Mouse (Mus musculus): Measurements from ENCODE around the gene Acaca.

Acaca gene

DNA sequence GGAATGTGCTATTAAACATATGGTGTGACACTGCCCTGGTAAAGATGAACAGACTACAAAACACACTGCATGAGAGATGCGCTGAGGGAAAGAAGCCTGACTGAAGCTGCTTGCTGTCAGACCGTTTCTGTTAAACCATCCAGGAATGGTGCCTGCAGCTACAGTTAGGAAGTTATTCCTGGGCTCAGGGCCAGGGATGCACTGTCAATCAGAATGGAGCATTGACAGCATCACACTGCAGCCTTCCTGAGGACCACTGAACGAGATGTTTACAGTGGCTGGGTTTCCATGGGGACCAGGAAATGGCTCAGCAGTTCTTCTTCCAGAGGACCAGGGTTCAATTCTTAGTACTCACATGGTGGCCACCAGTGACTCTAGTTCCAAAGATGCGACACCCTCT, 280.9 kb downstream of the Acaca start:
- DNase-seq, result no peak

DNA sequence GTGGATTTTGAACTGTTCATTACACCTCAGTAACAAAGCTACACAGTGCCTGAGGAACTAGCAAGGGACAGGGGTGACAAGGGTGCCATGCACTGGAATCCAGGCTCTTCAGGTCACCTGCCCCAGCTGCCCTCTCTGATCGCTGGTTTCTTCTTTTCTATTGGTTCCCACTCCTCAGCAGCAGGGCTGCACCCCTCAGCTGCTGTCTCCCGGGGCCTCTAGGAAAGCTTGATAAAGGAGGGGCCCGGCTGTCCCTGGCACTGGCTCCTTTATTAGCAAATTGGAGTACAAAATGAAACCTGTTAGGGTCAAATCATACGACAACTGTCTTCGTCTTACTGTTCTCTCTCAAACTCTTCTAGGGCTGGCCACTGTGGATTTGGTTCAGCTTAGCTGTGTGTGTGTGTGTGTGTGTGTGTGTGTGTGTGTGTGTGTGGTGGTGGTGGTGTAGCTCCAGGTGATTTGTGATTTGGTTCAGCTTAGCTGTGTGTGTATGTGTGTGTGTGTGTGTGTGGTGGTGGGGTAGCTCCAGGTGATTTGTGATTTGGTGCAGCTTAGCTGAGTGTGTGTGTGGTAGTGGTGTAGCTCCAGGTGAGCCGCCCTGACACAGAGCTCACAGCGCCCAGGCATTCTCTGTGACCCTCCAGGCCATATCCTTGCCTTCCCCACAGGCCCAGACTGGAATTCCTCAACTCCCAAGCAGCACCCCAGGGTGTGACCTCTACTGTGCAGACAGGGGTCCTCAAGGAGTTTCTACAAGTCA, 281.6 kb downstream of the Acaca start:
- DNase-seq, result no peak

DNA sequence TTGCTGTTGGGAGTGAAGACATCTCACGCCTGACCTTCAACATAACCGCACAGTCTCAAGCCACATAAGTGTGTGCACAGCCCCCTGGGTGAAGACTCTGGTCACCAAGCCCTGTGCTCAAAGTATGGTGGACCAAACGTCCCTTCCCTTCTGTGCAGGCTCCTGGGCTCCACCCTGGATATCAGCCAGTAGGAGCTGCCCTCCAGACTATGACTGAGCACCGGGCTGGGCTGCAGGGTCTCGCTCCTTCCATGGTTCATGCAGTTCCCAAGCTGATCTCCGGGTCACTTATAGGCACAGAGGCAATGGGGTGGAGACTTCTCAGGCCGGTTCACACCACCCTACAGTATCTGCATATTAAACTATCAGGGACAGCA, 282.2 kb downstream of the Acaca start:
- no peak for DNase-seq

DNA sequence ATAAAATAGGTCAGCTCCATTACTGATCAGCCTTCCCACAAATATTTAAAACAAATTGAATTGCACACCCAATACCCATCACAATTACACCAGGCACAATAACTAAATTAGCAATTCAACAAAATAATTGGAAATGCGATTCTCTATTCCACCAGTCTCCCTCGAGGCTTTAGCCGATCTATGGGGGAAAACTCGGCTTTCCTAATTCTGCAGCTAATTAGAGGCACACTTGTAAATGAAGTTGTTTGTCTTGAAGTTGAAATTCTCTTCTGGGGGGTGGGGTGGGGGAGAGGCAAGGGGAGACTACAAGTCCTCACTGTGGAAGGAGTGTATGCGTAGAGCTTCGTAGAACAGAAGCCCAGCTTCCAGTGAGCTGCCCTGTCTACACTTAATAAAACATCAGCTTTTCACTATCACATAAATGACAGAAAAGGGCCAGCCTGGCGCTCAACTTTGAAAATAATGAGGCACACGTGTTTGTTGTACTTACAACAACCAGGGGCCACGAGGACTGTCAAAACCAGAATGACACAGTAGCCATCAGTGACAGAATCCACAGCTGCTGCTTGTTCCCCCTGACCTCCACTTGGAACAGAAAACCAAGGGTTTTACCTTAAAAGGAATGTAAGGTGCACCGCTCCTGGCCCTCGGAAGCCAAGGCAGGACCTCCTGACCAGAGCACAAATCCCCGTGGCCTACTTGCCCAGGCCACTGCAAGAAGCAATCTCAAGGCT, 282.9 kb downstream of the Acaca start:
- DNase-seq, result no peak

DNA sequence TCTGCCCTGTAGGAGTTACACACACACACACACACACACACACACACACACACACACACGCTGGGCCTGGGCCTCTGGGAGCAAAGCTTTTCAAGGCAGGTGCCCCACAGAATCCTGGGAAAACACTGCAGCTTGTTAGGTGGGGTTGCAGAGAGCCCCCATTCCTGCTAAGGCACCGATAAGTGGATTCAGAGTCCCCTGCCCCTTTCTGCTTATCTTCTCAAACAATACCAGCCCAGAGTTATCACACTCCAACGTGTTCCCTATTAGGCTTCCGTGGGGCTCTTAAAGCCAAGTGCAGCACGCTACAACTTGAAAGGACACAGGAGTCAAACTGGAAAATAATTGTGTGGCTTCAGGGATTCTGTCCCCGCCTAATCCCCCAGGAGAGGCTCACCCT, 283.6 kb downstream of the Acaca start:
- DNase-seq, result no peak

DNA sequence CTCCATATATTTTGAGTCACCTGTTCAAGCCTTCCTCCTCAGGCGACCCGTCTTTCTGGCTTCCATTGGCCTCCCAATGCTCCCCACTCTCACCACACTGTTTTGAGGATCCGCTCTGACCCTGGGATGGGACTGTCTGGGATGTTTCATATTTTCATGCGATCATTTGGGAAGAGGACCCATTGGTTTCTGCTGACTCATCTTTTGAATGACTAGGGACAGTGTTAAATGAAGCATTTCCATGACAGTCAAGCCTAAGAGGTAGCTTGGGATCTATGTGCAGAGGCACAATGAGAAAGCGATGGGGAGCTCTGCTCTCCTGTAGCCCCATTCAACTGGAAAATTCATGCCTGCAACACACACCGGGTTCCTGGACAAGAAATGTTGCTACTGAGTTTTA, 291.3 kb downstream of the Acaca start:
- DNase-seq, result no peak

DNA sequence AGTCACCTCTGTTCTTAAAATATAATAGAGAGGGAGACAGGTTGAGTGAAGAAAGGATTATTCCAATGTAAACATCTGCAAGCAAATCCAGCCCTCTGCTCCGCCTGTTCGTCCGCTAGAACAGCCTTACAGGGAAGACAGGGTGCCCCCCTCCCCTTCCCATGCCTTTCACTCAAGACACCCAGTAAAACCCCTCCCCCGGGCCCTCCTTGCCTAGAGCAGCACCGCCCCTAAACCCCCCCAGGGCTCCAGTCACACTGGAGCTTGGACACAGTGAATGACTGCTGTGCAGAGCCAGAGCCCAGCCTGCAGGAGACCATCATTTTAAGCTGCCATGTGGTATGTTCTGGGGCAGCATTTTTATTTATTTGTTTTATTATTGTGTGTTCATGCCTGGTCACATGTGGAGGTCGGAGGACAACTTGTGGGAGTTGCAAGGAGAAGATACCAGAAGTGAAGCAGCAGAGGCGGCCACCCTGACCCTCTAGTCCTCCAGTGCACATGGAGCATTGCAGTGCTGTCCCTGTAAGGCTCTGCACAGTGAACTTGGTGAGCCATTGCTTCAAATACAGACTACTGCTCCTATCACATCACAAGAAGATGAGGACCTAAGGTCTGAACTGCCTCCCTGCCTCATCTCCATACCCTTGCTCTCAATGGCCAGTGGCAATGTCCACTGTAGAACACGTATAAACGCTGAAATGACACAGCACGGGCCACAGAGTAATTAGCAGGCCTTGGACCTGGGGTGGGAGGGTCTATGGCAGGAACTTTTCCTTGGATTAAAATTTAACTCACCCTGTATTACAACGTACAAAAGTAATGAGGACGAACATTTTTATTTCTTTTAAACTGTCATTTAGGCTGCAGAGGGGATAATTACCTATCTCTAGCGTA, 296.5 kb downstream of the Acaca start:
- DNase-seq, result peak; percentile 9

DNA sequence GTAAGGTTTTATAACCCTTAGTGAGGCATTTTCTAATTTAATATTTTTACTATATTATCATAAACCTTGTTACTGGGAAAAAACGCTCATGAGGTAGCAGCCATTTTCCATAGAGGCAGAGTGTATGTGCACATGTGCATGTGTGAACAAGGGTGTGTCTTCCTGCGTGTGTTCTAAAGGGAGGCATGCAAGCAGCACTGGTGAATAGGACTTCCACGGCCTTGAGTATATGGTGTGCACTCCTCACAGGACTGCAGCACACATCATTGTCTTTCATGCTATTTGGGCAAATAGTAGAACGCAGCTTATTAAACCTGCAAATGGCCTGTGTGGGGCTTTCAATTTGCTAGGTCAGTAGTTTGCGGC, 297.1 kb downstream of the Acaca start:
- DNase-seq, result no peak

DNA sequence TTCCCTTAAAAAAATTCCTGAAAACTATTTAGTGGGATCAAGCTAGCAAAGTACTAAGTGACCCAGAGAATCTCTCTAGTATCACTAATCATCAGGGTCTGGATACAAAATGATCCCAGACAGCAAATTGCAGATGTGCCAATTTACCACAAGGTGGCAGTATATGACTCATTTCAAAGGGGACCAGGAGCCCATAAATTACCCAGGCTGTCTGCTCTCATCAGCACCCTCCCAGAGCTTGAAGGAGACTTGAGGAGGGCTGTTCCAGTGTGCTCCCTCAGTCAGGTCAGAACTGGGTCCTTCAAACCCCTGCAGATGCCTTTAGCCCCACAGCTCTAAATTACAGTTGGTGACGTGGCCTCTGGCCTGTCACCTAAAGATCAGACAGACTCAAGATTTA, 300.1 kb downstream of the Acaca start:
- DNase-seq, result peak; percentile 55

DNA sequence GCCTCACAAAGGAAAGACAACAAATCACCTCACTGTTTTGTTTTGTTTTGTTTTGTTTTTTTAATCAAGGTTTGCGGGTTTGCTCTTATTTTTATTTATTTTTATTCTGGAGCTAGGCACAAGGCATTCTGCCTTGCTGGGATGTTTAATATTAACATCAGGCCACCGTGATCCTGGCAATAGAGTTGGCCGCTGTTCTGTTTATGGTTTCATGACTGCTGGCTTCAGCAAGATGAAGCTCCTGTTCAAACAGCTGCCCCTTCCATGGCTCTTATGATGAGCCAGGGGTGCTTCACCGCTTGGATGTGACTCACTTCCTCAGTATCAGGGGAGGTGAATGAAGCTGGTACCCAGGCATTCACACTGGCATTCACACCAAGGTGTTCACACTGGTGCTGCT, 300.9 kb downstream of the Acaca start:
- peak; percentile 25 for DNase-seq

DNA sequence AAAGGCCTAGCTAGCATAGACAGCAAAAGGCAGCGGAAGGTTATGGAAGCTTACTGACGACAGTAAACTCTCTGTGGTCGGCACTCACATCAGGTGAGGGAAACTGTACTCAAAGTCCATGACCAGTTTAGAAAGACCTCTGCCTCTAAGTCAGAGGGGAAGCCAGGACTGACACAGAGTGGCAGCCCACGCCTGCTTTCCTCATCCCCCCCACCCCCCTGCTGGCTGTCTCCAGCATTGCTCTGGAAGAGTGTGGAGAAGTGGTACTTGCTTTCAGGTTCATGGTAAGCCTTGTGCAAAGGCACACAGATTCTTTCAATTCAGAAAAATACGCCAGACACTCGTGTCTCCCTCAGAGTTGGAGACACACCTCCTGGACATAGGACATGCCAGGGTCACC, 305.4 kb downstream of the Acaca start:
- DNase-seq, result no peak

DNA sequence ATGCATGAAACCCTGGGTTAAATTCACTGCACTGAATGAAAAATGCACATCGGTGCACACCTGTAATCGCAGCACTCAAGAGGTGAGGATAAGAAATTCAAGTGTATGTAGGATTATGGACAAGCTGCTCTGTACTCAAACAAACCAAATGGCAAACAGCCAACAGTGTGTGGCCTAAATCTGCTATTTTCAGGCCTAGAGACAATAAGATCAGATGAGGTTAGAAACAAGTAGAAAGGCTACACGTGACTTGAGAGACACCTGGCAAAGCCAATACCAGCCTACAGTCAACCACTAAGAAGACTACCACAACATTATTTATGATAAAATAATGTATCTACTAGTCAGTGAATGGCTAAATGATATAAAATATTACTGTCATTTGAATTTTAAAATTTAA, 310.9 kb downstream of the Acaca start:
- DNase-seq, result no peak

DNA sequence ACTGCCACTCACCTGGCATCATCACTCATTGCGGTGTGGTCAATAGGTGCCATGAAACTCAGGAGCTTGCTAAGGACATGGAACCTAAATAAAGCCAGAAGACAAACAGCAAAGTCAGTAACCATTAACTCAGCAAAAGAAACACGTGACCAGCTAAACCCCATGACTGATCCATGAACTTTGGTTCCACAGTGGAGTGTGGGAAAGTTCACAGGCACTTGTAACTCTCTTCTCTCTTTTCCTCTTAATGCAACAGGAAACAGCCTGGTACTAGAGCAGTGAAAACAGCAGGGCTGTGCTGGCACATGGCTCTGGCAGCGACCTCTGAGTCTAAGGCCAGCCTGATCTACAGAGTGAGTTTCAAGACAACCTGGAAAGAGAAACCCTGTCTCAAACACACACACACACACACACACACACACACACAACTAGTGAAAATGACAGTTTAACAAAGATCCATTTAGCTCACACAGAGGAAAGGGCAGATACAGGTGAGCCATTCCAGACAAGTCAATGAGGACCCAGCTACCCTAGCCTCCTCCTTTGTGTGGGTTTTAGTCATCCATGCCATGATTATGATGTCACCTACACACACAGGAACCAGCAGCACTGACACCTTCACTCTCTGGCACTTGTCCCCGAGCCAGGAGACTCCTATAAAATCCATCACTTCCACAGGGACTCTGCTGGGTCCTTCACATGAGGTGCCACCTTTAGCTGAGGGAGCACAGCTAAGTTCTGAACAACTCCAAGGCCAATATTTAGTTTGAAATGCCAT, 313.3 kb downstream of the Acaca start:
- peak; percentile 59 for DNase-seq
